Mouse (Mus musculus) CH12F3 (cell line): ENCODE results near the gene Nrbp1.
"Not testable (repeated sequence)": the region's sequence is repeated elsewhere in the genome, so short reads cannot be mapped to it uniquely, and the experiment has no call there.

Experiments
- in situ Hi-C: fragments of 300-500 bp; cut with MboI; formaldehyde crosslinking; loops from 2 replicates; pipeline ENCODE4 v1.14.3; 2020; ENCODE audit warnings: low sequenced_read_pairs

Nrbp1 gene

GRCm38 (mm10) chr5:31204421-31204820, 36.2 kb upstream of the Nrbp1 start:
- in situ Hi-C loops = no loop called here

- in situ Hi-C loops = not testable (repeated sequence)
These were observed 24.1 kb upstream of the Nrbp1 start for GRCm38 (mm10) chr5:31216554-31216953.

- in situ Hi-C loops = no loop called here
These were observed 22.4 kb upstream of the Nrbp1 start for GRCm38 (mm10) chr5:31218294-31218693.

GRCm38 (mm10) chr5:31219070-31219469, 21.6 kb upstream of the Nrbp1 start:
- in situ Hi-C loops = no loop called here

- in situ Hi-C loops = no loop called here
These were observed 21.2 kb upstream of the Nrbp1 start for GRCm38 (mm10) chr5:31219474-31219873.

GRCm38 (mm10) chr5:31219911-31220447, 20.7 kb upstream of the Nrbp1 start:
- in situ Hi-C loops = no loop called here

GRCm38 (mm10) chr5:31220448-31221303, 20.0 kb upstream of the Nrbp1 start, which contains the start of gene Ppm1g:
Ppm1g (minus strand) TSS chr5:31220687.
- in situ Hi-C loops = no loop called here

GRCm38 (mm10) chr5:31221304-31221945, 19.2 kb upstream of the Nrbp1 start:
- in situ Hi-C loops = no loop called here

- in situ Hi-C loops = no loop called here
These were observed 18.0 kb upstream of the Nrbp1 start for GRCm38 (mm10) chr5:31222696-31223095.

GRCm38 (mm10) chr5:31226641-31227040, 14.0 kb upstream of the Nrbp1 start:
- in situ Hi-C loops = no loop called here

- in situ Hi-C loops = no loop called here
These were observed 914 bp downstream of the Nrbp1 start for GRCm38 (mm10) chr5:31241522-31242034.

- in situ Hi-C loops = no loop called here
These were observed 1.5 kb downstream of the Nrbp1 start for GRCm38 (mm10) chr5:31242191-31242590.

GRCm38 (mm10) chr5:31250716-31251115, 10.1 kb downstream of the Nrbp1 start:
- in situ Hi-C loops = no loop called here

- in situ Hi-C loops = no loop called here
These were observed 11.0 kb downstream of the Nrbp1 start, which contains the start of gene Krtcap3 for GRCm38 (mm10) chr5:31251541-31252101. Krtcap3 (plus strand) TSS chr5:31251691.

- in situ Hi-C loops = no loop called here
These were observed 11.5 kb downstream of the Nrbp1 start for GRCm38 (mm10) chr5:31252151-31252550.

- in situ Hi-C loops = no loop called here
These were observed 12.3 kb downstream of the Nrbp1 start for GRCm38 (mm10) chr5:31252795-31253545.

GRCm38 (mm10) chr5:31253806-31254205, 13.1 kb downstream of the Nrbp1 start:
- in situ Hi-C loops = no loop called here

GRCm38 (mm10) chr5:31254452-31254851, 13.8 kb downstream of the Nrbp1 start:
- in situ Hi-C loops = no loop called here

GRCm38 (mm10) chr5:31254901-31255300, 14.2 kb downstream of the Nrbp1 start:
- in situ Hi-C loops = no loop called here

GRCm38 (mm10) chr5:31255381-31255780, 14.7 kb downstream of the Nrbp1 start:
- in situ Hi-C loops = no loop called here

- in situ Hi-C loops = no loop called here
These were observed 15.3 kb downstream of the Nrbp1 start for GRCm38 (mm10) chr5:31255971-31256370.
